Mouse (Mus musculus) kidney, embryonic 15.5 days (tissue): Measurements from ENCODE around the gene Ifnlr1. TPM values are rescaled to one million over a fixed set of nuclear protein-coding genes. Genes with fewer than 3 reads are reported as not detected.

Source experiments
- ATAC-seq: fragments of 200-750 bp; cut with Nextera tagmentation; replicated peaks from 2 replicates; pipeline ENCODE4 v1.8.0; 2017; ENCODE audit warnings: moderate TSS enrichment; ENCODE audit not compliant: low FRiP score
- H3K27ac ChIP-seq: fragments of 300-500 bp; sonication (generic); 2 replicates; pipeline ENCODE4 v1.5.1; 2015; ENCODE audit warnings: mild to moderate bottlenecking, inconsistent platforms
- H3K27me3 ChIP-seq: fragments of 300-500 bp; sonication (generic); 2 replicates; pipeline ENCODE4 v1.6.1; 2015; ENCODE audit warnings: inconsistent platforms
- H3K36me3 ChIP-seq: fragments of 300-500 bp; sonication (generic); 2 replicates; pipeline ENCODE4 v1.6.1; 2015; ENCODE audit warnings: inconsistent platforms
- H3K4me1 ChIP-seq: fragments of 300-500 bp; sonication (generic); 2 replicates; pipeline ENCODE4 v1.6.1; 2015; ENCODE audit warnings: inconsistent platforms
- H3K4me2 ChIP-seq: fragments of 300-500 bp; sonication (generic); 2 replicates; pipeline ENCODE4 v1.6.1; 2015; ENCODE audit warnings: moderate library complexity, mild to moderate bottlenecking, inconsistent platforms
- H3K4me3 ChIP-seq: fragments of 300-500 bp; sonication (generic); replicated peaks from 2 replicates; pipeline ENCODE4 v1.5.1; 2015; ENCODE audit warnings: mild to moderate bottlenecking, inconsistent platforms
- H3K9ac ChIP-seq: fragments of 300-500 bp; sonication (generic); 2 replicates; pipeline ENCODE4 v1.6.1; 2015; ENCODE audit warnings: mild to moderate bottlenecking, inconsistent platforms
- H3K9me3 ChIP-seq: fragments of 300-500 bp; sonication (generic); replicated peaks from 2 replicates; pipeline ENCODE4 v1.6.1; 2016; ENCODE audit warnings: inconsistent platforms
- WGBS: fragments of 180-500 bp; shearing (Covaris S2); methylation state at CpG from one replicate; pipeline ENCODE4 v1.1.7; 2015; ENCODE audit warnings: mixed read lengths; 5-methylcytosine and 5-hydroxymethylcytosine counted together
- polyA plus RNA-seq: library from polyadenylated mRNA; unstranded; fragments of >200 nt; fragmentation: Nextera tagmentation; extraction: Ambion mirVana; gene quantifications from 2 replicates; pipeline ENCODE4 v1.2.1, GENCODE M21; 2015

The Ifnlr1 gene
- polyA plus RNA-seq, 1 experiment from 2014 or later = 1.1 TPM

DNA sequence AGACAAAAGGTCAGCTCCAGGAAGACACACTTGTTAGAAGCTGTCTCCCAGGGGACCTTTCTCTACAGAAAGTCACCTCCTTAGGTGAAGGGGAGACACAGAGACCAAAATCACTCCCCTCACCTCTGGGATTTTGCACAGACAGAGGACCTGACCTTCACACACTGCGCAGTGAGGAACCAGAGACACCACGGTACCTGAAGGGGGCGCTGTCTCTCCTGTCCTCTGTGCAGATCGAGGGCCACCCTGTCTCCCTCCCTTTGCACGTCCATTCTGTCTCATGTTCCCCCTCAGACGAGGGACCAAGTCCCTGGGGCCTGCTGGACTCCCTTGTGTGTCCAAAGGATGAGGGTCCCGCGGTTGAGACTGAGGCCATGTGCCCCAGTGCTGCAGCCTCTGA is 64.8 kb downstream of the Ifnlr1 start:
- Histone ChIP-seq H3K4me3 (no peak overlapping the region), H3K4me2 (no peak overlapping the region), H3K36me3 (no peaks in the 10 kb centered on the region), H3K9me3 (0 out of 2 replicates have a peak, but pooled peaks cover 6% of the 10 kb centered on the region), H3K27ac (no peak overlapping the region), H3K9ac (no peak overlapping the region), H3K27me3 (no peaks in the 10 kb centered on the region), H3K4me1 (peaks cover 10% of the 10 kb centered on the region; the same call in 1 of the 2 replicates)
- no peak for ATAC-seq
- 80% methylated on average over 8 of the region's 8 CpGs for WGBS

DNA sequence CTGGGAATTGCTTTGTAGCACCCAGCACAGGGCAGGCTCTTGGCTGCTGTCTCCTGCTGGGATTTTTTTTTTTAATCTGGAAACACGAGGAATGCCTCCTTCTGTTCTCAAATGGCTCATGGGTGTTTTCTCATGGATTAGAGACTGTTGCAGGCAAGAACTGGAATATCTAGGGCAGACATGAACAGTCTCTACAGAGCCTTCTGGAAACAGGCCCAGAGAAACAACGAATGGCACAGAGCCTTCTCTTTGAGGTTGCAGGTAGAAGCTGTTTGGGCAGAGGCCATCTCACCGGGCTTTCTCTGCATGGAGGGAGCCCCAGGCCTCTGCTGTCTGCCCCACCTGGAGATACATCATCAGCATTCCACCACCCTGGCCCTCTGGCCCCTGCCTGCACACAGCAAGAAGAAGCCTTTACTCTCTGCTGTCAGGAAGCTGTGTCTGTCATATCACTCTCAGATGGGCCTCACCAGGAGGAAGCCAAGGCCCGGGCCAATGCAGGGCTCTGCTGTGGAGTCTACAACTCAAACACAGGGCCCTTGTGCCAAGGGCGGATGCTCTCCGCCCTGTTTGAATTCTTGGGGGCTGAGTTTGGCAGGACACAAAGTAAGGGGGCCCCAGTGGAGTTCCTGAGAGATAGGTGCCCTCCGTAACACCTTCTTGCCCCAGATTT is 66.2 kb downstream of the Ifnlr1 start:
- no peak overlapping the region for H3K9ac ChIP-seq
- H3K9me3 ChIP-seq = 0 out of 2 replicates have a peak, but pooled peaks cover 6% of the 10 kb centered on the region
- H3K4me1 ChIP-seq = 0 out of 2 replicates have a peak, but pooled peaks cover 2% of the 10 kb centered on the region
- H3K4me2 ChIP-seq = no peak overlapping the region
- no peaks in the 10 kb centered on the region for H3K27me3 ChIP-seq
- H3K36me3 ChIP-seq = no peaks in the 10 kb centered on the region
- ATAC-seq = no peak
- no peak overlapping the region for H3K4me3 ChIP-seq
- WGBS = 68% methylated on average over 7 of the region's 7 CpGs
- no peak overlapping the region for H3K27ac ChIP-seq

DNA sequence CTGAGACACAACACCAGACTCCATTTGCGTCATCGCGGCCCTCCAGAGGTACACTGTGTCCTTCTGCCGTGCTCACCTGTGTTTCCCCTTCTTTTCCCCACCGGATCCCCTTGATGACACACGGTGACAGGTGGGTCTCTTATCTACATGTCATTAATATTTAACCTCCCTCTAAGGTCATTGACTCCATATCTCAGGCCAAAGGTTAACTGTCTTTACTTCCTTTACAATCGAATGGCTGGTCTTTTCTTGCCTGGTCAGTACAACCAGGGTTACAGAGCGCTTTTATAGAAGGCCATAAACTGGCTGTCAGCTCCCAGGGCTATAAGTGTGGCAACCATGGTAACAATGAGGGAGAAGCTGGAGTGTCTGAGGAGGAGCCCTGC is 66.7 kb downstream of the Ifnlr1 start:
- H3K4me2 ChIP-seq = no peak overlapping the region
- no peaks in the 10 kb centered on the region for H3K27me3 ChIP-seq
- H3K4me3 ChIP-seq = no peak overlapping the region
- no peak overlapping the region for H3K27ac ChIP-seq
- no peak for ATAC-seq
- 0 out of 2 replicates have a peak, but pooled peaks cover 2% of the 10 kb centered on the region for H3K4me1 ChIP-seq
- 0 out of 2 replicates have a peak, but pooled peaks cover 6% of the 10 kb centered on the region for H3K9me3 ChIP-seq
- 49% methylated on average over 8 of the region's 8 CpGs for WGBS
- H3K9ac ChIP-seq = no peak overlapping the region
- no peaks in the 10 kb centered on the region for H3K36me3 ChIP-seq

Other genes with a start within 250 kb of the Ifnlr1 start
- gene Stpg1, start 191.5 kb upstream of the Ifnlr1 start, polyA plus RNA-seq = 0.60 and 0.65 TPM in 2 replicates
- gene Nipal3, start 191.2 kb upstream of the Ifnlr1 start, polyA plus RNA-seq = 4.9 and 6.2 TPM in 2 replicates
- 2.0 and 3.4 TPM in 2 replicates for gene Grhl3, start 112.7 kb upstream of the Ifnlr1 start, polyA plus RNA-seq
- 0.06 and 0.09 TPM in 2 replicates for gene Il22ra1, start 41.9 kb downstream of the Ifnlr1 start, polyA plus RNA-seq
- 1.1 and 1.7 TPM in 2 replicates for gene Myom3, start 73.4 kb downstream of the Ifnlr1 start, polyA plus RNA-seq
- gene Srsf10, start 169.5 kb downstream of the Ifnlr1 start, polyA plus RNA-seq = 268 and 279 TPM in 2 replicates
- gene Pnrc2, start 187.6 kb downstream of the Ifnlr1 start, polyA plus RNA-seq = 194 and 213 TPM in 2 replicates
- 0.64 and 0.95 TPM in 2 replicates for gene Cnr2, start 209.1 kb downstream of the Ifnlr1 start, polyA plus RNA-seq
- 70.1 and 71.8 TPM in 2 replicates for gene Fuca1, start 234.4 kb downstream of the Ifnlr1 start, polyA plus RNA-seq